Mouse (Mus musculus) forebrain, embryonic 15.5 days (tissue): ENCODE data around the gene Tmem59l. TPM values are rescaled to one million over a fixed set of nuclear protein-coding genes. Genes with fewer than 3 reads are reported as not detected.

Source experiments
- ATAC-seq: fragments of 200-750 bp; cut with Nextera tagmentation; replicated peaks from 2 replicates; pipeline ENCODE4 v1.8.0; 2017; ENCODE audit warnings: mild to moderate bottlenecking, moderate TSS enrichment, moderate library complexity
- H3K27ac ChIP-seq: fragments of 300-500 bp; sonication (generic); replicated peaks from 2 replicates; pipeline ENCODE4 v1.5.1; 2015; ENCODE audit warnings: mild to moderate bottlenecking, inconsistent platforms
- H3K27me3 ChIP-seq: fragments of 300-500 bp; sonication (generic); 2 replicates; pipeline ENCODE4 v1.6.1; 2015; ENCODE audit warnings: inconsistent platforms
- H3K36me3 ChIP-seq: fragments of 300-500 bp; sonication (generic); 2 replicates; pipeline ENCODE4 v1.6.1; 2015; ENCODE audit warnings: mild to moderate bottlenecking, inconsistent platforms
- H3K4me1 ChIP-seq: fragments of 300-500 bp; sonication (generic); 2 replicates; pipeline ENCODE4 v1.6.1; 2015; ENCODE audit warnings: inconsistent platforms
- H3K4me2 ChIP-seq: fragments of 300-500 bp; sonication (generic); replicated peaks from 2 replicates; pipeline ENCODE4 v1.6.1; 2015; ENCODE audit warnings: mild to moderate bottlenecking, inconsistent platforms
- H3K4me3 ChIP-seq: fragments of 300-500 bp; sonication (generic); 2 replicates; pipeline ENCODE4 v1.5.1; 2015; ENCODE audit warnings: mild to moderate bottlenecking, inconsistent platforms
- H3K9ac ChIP-seq: fragments of 300-500 bp; sonication (generic); replicated peaks from 2 replicates; pipeline ENCODE4 v1.6.1; 2015; ENCODE audit warnings: mild to moderate bottlenecking, inconsistent platforms
- H3K9me3 ChIP-seq: fragments of 300-500 bp; sonication (generic); 2 replicates; pipeline ENCODE4 v1.6.1; 2016; ENCODE audit warnings: inconsistent platforms
- WGBS: fragments of 180-500 bp; shearing (Covaris S2); methylation state at CpG from one replicate; pipeline ENCODE4 v1.1.7; 2015; ENCODE audit warnings: mixed read lengths; 5-methylcytosine and 5-hydroxymethylcytosine counted together
- polyA plus RNA-seq: library from polyadenylated mRNA; unstranded; fragments of >200 nt; fragmentation: Nextera tagmentation; extraction: Ambion mirVana; gene quantifications from 2 replicates; pipeline ENCODE4 v1.2.1, GENCODE M21; 2015

The Tmem59l gene
- polyA plus RNA-seq, 1 experiment from 2014 or later, result 75.0 TPM

DNA sequence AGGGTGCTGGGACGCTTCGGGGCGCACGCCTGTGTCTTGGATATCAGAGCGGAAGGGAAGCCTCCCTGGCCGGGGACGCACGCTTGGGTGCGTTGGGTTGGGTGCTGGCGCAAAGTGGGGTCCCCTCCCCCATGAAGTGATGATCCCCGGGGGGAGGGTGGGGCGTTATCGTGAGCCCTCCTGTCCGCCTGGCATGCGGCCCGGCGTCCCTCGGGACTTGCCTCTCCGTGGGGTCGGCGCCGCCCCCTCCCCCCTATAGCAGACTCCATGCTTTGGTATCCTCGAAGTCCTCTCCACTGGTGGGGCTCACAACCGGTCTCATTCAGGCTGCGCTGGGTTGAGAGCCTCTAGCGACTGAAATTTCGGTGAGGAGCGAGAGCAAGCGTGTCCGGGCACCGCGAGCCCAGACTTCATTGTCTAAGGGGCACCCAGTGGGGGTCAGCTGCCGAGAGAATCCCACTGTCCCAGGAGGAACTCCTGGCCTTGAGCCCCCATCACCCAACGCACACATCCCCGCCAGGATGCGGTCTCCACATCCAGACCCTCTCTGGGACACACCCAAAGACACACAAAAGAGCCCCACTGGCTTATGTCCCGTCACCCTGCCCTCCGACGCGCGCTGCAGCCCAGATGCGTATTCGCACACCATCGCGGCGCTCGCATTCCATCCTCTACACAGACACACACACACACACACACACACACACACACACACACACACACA, 6.7 kb upstream of the Tmem59l start:
- peak overlapping the region; percentile 58 for H3K4me2 ChIP-seq
- no peak overlapping the region for H3K27ac ChIP-seq
- ATAC-seq, result no peak
- WGBS, result under 1% methylated on average over 47 of the region's 47 CpGs
- peaks cover 40% of the 10 kb centered on the region for H3K4me1 ChIP-seq
- peak overlapping the region; percentile 41 for H3K4me3 ChIP-seq
- H3K36me3 ChIP-seq, result no peaks in the 10 kb centered on the region
- peaks cover 100% of the 10 kb centered on the region for H3K27me3 ChIP-seq
- H3K9ac ChIP-seq, result peak overlapping the region; percentile 36; the same call in 1 of the 2 replicates
- no peaks in the 10 kb centered on the region for H3K9me3 ChIP-seq

DNA sequence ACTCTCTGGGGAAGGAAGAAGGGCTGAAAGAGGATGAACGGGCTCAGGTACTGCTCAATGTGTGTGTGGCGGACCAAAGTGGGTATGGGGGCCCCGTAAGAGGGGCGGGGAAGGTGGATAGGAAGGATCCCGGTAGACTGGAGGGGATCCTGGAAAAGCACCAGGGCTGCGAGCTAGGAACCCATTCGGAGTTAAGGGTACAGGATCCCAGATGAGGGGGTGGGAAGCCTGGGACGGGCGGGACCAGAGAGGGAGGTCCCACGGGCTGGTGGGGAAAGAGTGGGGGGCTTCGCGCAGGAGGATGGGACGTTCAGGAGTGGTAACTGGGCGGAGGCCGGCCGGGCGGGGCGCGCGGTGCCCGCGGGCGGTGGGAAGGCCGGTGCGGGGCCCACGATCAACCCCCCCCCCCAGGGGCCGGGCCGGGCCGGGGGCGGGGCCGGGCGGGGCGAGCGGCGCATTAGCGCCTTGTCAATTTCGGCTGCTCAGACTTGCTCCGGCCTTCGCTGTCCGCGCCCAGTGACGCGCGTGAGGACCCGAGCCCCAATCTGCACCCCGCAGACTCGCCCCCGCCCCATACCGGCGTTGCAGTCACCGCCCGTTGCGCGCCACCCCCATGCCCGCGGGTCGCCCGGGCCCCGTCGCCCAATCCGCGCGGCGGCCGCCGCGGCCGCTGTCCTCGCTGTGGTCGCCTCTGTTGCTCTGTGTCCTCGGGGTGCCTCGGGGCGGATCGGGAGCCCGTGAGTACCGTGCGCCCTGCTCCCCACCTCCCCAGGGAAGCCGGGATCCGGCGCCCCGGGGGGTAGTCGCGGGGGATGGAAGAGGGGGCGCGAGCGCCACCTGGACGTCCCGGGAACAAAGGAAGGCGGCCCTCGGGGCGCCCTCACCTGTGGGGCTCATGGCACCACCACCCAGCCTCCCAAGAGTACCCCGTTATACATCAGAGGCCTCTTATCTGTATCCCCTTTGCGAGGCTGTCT, 5.8 kb upstream of the Tmem59l start, which contains the start of gene Crlf1:
TSS of gene Crlf1 (plus strand) at position 495 of the 977 bp plus-strand sequence.
- H3K4me1 ChIP-seq, result peaks cover 48% of the 10 kb centered on the region
- H3K27ac ChIP-seq, result no peak within 1 kb of the TSS
- ATAC-seq, result no peak

DNA sequence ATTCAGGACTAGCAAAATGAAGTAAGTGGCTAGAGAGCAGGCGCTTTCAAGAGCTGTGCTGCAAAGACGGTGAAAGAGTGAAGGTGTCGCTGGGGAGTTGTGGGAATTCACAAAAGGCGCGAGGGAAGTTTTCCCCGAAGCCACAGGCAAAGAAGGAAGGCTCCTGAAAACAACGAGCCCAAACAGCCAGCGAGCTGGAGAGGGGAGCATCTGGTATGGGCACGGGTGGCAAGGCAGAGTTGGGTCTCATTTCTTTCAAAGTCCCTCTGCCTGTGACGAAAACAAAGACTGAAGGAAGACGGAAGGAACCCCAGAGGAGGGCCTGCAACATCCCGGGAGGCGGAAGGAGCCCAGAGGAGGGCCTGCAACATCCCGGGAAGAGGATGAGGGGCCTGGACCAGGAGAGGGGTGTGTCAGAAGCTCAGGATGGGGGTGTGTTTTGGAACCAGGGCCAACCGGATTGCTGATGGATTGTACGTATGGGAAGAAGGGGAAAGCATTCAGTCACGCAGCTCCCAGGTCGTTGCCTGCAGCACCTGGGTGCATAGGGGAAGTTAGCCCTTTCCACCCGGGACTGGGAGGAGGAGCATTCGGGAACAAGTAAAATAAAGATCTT, 3.8 kb upstream of the Tmem59l start:
- Histone ChIP-seq H3K4me2 (no peak overlapping the region), H3K27ac (no peak overlapping the region), H3K4me1 (peaks cover 61% of the 10 kb centered on the region), H3K9me3 (no peaks in the 10 kb centered on the region), H3K9ac (no peak overlapping the region), H3K27me3 (peaks cover 95% of the 10 kb centered on the region), H3K4me3 (no peak overlapping the region), H3K36me3 (no peaks in the 10 kb centered on the region)
- WGBS, result under 1% methylated on average over 20 of the region's 20 CpGs
- no peak for ATAC-seq

More for the DNA sequence above, 5.8 kb upstream of the Tmem59l start, which contains the start of gene Crlf1:
- Histone ChIP-seq H3K27me3 (peaks cover 100% of the 10 kb centered on the region), H3K36me3 (no peaks in the 10 kb centered on the region), H3K4me3 (peak within 1 kb of the TSS; percentile 41), H3K4me2 (peak within 1 kb of the TSS; percentile 58), H3K9ac (peak within 1 kb of the TSS; percentile 36), H3K9me3 (no peaks in the 10 kb centered on the region)
- under 1% methylated on average over 83 of the region's 93 CpGs for WGBS

DNA sequence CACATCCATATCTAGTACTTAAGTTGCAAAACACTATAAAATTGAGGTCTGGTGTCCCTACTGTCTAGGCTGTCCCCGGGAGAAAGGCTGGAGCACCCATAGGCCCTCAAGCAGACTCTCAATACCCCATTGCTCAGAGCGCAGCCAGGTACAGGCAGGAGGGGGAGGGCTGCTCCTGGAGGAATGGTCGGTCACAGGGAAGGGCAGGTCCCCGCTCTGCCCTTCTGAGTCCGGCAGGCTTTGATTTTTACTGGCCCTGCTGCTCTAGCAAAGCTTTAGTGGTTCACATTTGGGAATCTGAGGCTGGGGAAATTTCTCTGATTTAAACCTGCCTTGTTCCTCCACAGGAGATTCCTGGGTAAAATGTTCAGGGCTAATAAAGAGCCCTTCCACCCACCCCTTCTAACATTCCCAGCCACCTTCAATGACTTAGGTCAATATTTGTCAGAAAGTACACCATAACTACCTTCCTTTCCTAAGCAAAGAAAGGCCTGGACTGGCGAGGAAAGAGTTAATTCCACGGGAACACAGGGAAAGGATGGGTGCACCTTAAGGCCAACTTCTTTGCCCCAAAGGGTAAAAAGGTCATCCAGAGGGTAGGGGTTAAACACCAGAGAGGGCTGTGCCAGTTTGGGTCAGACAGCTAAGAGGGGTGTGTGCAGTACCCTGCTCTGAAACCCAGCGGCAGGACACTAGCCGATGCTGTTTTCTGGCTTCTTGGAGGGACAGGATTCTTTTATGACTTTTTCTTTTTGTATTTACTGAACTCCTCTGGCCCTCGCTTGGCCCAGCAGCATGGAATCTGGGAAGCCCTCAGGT, 3.1 kb upstream of the Tmem59l start:
- no peak for ATAC-seq
- H3K4me1 ChIP-seq, result peaks cover 55% of the 10 kb centered on the region
- WGBS, result 4% methylated on average over 10 of the region's 10 CpGs

DNA sequence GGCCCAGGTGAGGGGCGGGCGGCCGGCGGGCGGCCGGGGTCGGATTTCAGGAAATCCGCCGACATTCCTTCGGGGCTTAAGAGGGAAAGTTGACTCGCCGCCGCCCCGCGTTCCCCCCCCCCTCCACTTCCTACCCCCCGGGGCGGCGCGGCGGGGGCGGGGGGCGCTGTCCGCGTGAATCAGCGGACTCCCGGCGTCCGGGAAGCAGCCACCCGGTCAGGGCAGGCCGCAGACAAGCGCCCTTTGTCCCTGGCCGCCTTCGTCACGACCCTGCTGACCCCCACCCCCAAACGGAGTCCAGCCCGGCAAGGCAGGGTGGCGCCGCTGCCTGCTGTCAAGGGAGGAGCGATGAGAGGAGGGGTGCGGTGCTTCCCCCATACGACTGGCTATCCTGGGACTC, 2.4 kb upstream of the Tmem59l start:
- under 1% methylated on average over 31 of the region's 41 CpGs for WGBS

More for the DNA sequence above, 3.1 kb upstream of the Tmem59l start:
- Histone ChIP-seq H3K9me3 (no peaks in the 10 kb centered on the region), H3K27me3 (peaks cover 95% of the 10 kb centered on the region), H3K27ac (no peak overlapping the region), H3K36me3 (no peaks in the 10 kb centered on the region), H3K4me3 (no peak overlapping the region), H3K4me2 (no peak overlapping the region), H3K9ac (no peak overlapping the region)

DNA sequence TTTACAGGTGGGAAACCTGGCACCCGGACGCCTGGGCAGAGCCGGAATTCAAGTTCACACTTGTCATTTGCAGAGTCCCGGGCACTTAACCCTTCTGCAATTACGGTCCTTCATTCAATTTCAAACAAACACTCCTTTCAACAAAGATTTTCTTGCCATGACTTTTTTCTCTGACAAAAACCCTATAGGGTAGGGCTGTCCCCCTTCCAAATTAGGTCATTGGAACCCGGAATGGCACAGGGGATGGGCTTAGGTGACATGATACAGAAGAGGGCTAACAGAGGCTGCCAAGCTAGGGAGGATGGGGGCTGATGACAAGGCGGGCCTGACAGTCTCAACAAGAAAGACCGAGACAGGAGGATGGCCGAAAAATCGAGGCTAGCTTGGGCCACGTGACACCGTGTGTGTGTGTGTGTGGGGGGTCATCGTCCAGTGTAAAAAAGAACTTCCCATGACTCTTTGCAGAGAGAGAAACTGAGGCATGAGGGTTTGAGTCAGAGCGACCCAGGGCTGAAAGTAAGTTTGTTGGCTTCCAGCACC, 1.8 kb upstream of the Tmem59l start:
- no peak overlapping the region for H3K4me3 ChIP-seq
- H3K36me3 ChIP-seq, result no peaks in the 10 kb centered on the region
- 3% methylated on average over 14 of the region's 14 CpGs for WGBS
- H3K9ac ChIP-seq, result no peak overlapping the region
- peaks cover 95% of the 10 kb centered on the region for H3K27me3 ChIP-seq
- H3K9me3 ChIP-seq, result no peaks in the 10 kb centered on the region
- ATAC-seq, result no peak
- H3K4me1 ChIP-seq, result peaks cover 44% of the 10 kb centered on the region
- H3K27ac ChIP-seq, result no peak overlapping the region
- H3K4me2 ChIP-seq, result peak overlapping the region; percentile 11; the same call in 1 of the 2 replicates

More for the DNA sequence above, 2.4 kb upstream of the Tmem59l start:
- no peak for ATAC-seq
- H3K36me3 ChIP-seq, result no peaks in the 10 kb centered on the region
- H3K9ac ChIP-seq, result no peak overlapping the region
- peaks cover 48% of the 10 kb centered on the region for H3K4me1 ChIP-seq
- H3K27me3 ChIP-seq, result peaks cover 95% of the 10 kb centered on the region
- no peak overlapping the region for H3K27ac ChIP-seq
- no peak overlapping the region for H3K4me3 ChIP-seq
- H3K9me3 ChIP-seq, result no peaks in the 10 kb centered on the region
- peak overlapping the region; percentile 11; the same call in 1 of the 2 replicates for H3K4me2 ChIP-seq

DNA sequence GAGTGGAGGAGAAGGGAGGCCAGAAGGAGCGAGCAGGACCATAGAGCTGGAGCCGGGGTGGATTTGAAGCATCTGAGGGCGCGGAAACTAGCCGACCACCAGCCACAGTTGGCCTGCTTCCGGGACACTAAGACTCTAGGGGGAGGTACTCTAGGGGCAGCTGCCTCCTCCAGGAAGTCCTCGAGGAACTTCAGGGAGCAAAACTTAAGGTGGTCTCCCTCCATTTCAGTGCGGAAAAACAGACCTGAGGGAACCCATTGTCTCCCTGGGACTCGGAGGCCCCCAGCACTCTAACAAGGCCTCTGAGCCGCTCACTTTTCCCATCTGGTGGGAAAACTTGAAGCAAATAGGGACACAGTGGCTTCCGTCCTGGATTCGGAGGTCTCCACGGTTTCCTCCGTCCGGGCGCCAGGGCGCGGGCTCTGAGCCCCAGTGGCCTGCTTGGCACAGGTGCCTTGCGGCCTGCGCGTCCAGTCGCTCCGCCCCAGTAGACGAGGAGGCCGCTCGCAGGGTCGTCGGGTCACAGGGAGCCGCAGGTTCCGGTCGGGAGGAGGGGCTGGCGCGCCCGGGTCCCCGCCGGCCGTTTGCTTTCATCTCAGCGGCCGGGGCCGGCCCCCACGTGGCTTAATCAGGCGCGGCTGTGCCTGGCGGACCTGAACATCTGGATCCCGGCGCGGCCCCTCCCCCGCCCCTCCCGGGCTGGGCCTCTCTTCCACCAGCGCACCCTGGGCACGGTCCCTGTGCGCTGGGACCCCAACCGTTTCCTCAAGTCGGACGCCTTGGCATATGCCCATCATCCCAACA, 1.0 kb upstream of the Tmem59l start:
- Histone ChIP-seq H3K4me1 (peaks cover 36% of the 10 kb centered on the region), H3K9me3 (no peaks in the 10 kb centered on the region)
- 4% methylated on average over 55 of the region's 55 CpGs for WGBS

DNA sequence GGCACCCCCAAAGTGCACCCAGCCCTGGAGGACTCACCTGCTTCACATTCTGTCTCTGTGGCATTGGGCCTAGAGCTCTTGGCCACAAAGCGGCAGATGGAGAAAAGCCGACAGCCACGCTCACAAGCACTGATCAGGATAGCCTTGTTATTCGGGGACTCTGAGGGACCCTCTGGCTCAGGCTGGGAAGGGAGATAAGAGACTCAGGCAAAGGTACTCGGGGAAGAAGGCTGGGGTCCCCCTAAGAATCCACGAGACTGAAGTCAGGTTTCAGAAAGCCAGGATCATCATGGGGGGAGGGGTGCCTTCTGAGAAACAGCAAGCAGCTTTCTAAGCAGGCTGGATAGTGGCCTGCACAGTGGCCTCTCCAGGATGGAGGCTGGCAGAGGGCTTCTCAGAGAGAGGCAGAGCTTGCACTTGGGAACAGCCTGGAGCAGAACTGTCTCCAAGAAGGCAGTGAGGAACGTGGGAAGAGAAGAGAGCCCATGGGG, 922 bp downstream of the Tmem59l start:
- ATAC-seq, result peak; percentile 33; the same call in 1 of the 2 replicates

More for the DNA sequence above, 1.0 kb upstream of the Tmem59l start:
- Histone ChIP-seq H3K27ac (no peak overlapping the region), H3K27me3 (peaks cover 92% of the 10 kb centered on the region), H3K4me3 (peak overlapping the region; percentile 23), H3K36me3 (no peaks in the 10 kb centered on the region), H3K4me2 (peak overlapping the region; percentile 83), H3K9ac (peak overlapping the region; percentile 6; the same call in 1 of the 2 replicates)
- ATAC-seq, result no peak

DNA sequence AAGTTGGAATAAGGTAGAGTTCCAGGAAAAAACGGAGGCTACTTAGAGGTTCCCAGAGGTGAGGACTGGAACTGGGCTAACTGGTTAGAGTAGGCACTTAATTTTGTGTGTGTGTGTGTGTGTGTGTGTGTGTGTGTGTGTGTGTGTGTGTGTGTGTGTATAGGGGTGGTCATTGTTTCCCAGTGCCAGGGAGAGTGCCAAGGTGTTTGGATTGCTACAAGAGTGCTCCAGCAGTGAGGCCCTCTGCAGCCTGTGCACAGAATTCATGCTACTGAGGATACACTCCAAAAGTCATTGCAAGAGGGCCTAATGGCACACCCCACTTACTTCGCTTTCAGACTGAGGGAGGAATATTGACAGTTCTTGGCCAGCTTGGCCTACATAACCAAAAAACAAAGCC, 4.2 kb downstream of the Tmem59l start:
- peaks cover 41% of the 10 kb centered on the region for H3K27me3 ChIP-seq
- no peaks in the 10 kb centered on the region for H3K9me3 ChIP-seq
- H3K36me3 ChIP-seq, result no peaks in the 10 kb centered on the region
- H3K27ac ChIP-seq, result no peak overlapping the region
- no peak overlapping the region for H3K4me2 ChIP-seq
- 52% methylated on average over 2 of the region's 2 CpGs for WGBS
- ATAC-seq, result no peak
- H3K4me3 ChIP-seq, result no peak overlapping the region
- H3K4me1 ChIP-seq, result peaks cover 13% of the 10 kb centered on the region
- no peak overlapping the region for H3K9ac ChIP-seq

More for the DNA sequence above, 922 bp downstream of the Tmem59l start:
- peaks cover 26% of the 10 kb centered on the region for H3K4me1 ChIP-seq
- WGBS, result 48% methylated on average over 7 of the region's 7 CpGs
- peak overlapping the region; percentile 83 for H3K4me2 ChIP-seq
- H3K9me3 ChIP-seq, result no peaks in the 10 kb centered on the region
- peak overlapping the region; percentile 86; the same call in 1 of the 2 replicates for H3K9ac ChIP-seq
- peak overlapping the region; percentile 62 for H3K4me3 ChIP-seq
- no peak overlapping the region for H3K27ac ChIP-seq
- peaks cover 74% of the 10 kb centered on the region for H3K27me3 ChIP-seq
- H3K36me3 ChIP-seq, result no peaks in the 10 kb centered on the region

DNA sequence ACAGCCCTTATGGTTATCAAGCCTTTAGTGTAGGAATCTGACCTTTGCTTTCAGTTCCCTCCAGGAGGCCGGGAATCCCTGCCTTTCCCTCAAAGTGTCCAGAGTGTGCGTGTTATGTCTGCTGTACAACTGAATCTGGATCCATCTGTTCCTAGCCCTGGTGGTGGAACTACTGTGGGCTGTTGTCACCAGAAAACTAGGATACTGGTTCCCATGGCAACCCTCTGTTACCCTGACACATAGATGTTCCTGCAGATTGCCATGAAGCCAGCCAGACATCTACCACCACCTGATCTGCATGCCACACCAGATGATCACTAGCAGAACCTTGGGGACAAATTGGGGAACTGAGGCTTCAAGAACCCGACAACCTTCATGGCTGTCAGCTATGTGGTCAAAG, 5.2 kb downstream of the Tmem59l start:
- ATAC-seq, result no peak
- H3K9me3 ChIP-seq, result no peaks in the 10 kb centered on the region
- 73% methylated on average over 3 of the region's 3 CpGs for WGBS

More for the DNA sequence above, 5.2 kb downstream of the Tmem59l start:
- Histone ChIP-seq H3K9ac (no peak overlapping the region), H3K27ac (no peak overlapping the region), H3K4me2 (no peak overlapping the region), H3K36me3 (no peaks in the 10 kb centered on the region), H3K27me3 (peaks cover 34% of the 10 kb centered on the region), H3K4me1 (peaks cover 14% of the 10 kb centered on the region), H3K4me3 (no peak overlapping the region)
